Mouse (Mus musculus): ENCODE measurements around the gene Myct1.

Gene Myct1

DNA sequence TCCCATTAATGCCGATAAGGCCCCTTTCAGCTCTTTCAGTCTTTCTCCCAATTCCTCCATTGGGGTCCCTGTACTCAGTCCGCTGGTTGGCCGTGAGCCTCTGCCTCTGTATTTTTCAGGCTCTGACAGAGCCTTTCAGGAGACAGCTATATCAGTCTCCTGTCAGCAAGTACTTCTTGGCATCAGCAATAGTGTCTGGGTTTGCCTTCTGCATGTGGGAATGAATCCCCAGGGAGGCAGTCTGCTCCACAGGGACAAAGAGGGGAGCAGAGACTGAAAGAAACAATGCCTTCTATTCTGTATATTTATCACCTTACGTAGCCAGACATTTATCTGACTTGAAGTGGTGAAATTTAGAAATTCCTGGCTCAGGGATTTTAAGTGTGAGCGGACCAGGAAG, 32.7 kb downstream of the Myct1 start:
- 74% methylated on average over 5 of the region's 5 CpGs for WGBS

DNA sequence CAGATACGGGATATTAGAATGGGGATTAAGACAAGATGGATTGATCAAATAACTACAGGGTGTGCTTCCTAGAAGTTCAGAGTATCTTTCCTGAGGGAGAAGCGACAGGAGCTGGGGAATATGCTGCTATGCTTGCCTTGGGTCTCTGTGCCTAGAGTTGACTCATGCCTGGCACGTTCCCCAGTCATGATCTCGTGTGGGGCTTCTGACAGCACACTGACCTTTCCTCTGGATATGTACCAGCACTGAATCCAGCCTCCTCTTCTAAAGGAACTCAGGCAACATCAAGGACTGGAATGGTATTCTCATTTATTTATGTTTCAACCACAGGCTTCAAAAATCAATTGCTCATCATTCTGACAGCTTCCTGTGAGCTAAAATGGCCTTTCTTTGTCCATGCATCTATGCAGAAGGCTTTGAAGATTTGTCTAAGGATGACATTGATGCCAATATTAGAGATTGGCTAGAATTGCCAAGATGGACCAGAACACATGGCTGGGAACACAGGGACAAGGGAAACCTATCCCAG, 40.2 kb downstream of the Myct1 start:
- WGBS: 54% methylated on average over 4 of the region's 4 CpGs

DNA sequence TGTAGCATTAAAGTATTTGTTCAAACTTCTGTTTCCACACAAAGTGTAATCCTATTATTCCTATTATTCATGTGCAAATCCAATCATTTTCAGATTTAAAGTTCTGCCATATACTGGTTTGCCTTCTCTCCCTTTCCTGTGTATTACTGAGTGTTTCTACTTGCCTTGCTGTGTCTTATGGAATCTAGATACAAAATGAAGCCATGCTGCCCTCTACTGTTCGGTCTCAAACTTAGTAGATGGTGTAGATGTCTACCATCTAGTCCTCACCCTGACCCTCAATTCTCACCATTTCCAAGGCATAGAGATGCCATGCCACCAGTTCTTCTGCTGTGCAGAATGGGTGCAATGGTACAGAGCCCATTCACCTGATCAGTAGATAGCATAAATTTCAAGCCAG, 40.8 kb downstream of the Myct1 start:
- 33% methylated on average over 1 of the region's 1 CpGs for WGBS

DNA sequence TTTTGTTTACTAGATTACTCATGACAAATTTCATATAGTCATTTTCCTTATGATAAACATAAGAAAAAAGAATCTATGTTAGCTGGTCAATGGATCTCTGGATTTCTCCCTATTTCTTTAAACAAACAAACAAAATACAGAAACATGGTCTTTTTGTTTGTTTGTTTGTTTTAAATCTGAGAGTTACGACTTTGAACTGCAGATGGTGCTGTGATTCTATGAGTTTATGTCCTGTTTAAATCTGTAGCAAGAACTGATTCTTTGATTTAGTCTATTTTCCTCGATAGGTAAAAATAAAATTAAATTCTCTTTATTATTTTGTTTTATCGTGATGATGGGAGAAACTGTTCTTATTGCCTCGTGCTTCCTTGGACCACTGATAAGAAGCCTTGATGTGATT, 43.7 kb downstream of the Myct1 start:
- 70% methylated on average over 4 of the region's 4 CpGs for WGBS

DNA sequence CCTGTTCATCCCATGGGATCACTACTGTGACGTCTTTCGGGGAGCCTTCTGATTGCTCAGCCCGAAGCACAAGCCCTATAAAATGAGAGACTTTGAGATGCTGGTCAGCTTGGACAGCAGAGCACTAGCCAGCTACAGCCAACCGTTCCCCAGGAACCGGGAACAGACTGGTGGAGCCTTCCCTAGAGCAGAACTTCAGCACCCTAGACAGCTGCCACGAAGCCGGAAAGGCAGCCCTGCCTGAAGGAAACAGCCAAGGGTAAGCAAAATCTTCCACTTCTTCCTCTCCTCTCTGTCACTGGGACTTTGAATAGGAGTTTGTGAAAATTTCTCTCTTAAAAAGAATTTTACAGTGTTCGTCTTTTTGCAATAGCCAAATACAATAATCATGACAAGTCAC, 45.5 kb downstream of the Myct1 start, which contains the start of gene Vip:
Vip (plus strand) TSS at position 107 of the 400 bp plus-strand sequence.
- WGBS: 55% methylated on average over 8 of the region's 8 CpGs

Measured in cerebral cortex, adult 2 months (tissue).